Mouse (Mus musculus) kidney, adult 11 months (tissue): ENCODE results near the gene Tldc1.
A peak's percentile ranks its signal among the peaks of the same experiment; 100 is the strongest.

Experiments
- DNase-seq: peaks from one replicate; pipeline ENCODE4 v3.0.0; 2022

Tldc1 gene

GRCm38 (mm10) chr8:119716730-119717299 lies 61.4 kb downstream of the Tldc1 start:
- DNase-seq = no peak

- peak; percentile 45 for DNase-seq
These were observed 63.0 kb downstream of the Tldc1 start for GRCm38 (mm10) chr8:119715221-119715620.

GRCm38 (mm10) chr8:119713421-119713820 lies 64.8 kb downstream of the Tldc1 start:
- no peak for DNase-seq

- no peak for DNase-seq
These were observed 66.0 kb downstream of the Tldc1 start for GRCm38 (mm10) chr8:119712226-119712625.
